Mouse (Mus musculus) CH12.LX (cell line): Measurements from ENCODE around the gene Zfp708. TPM values are rescaled to one million over a fixed set of nuclear protein-coding genes. Genes with fewer than 3 reads are reported as not detected.

ENCODE experiments used
- DNase-seq: peaks from one replicate; pipeline ENCODE4 v3.0.0-alpha.2; 2013; ENCODE audit errors: extremely low read depth
- H3K27ac ChIP-seq: 2 replicates; pipeline ENCODE4 v1.5.1; 2012; ENCODE audit warnings: low read depth, mild to moderate bottlenecking, control low read depth, moderate library complexity; ENCODE audit not compliant: insufficient read depth
- H3K27me3 ChIP-seq: replicated peaks from 2 replicates; pipeline ENCODE3; 2012; ENCODE audit warnings: inconsistent platforms
- H3K36me3 ChIP-seq, 2 experiments: replicated peaks in 1 of 2; 2 replicates each; pipeline versions ENCODE3 to v1.6.1; 2012; ENCODE audit warnings: inconsistent platforms in 1 of 2, low read length in 1 of 2, mild to moderate bottlenecking in 1 of 2, mixed read lengths in 1 of 2, moderate library complexity in 1 of 2; ENCODE audit not compliant: control insufficient read depth in 1 of 2, insufficient read depth in 1 of 2
- H3K4me1 ChIP-seq, 2 experiments: 2 replicates each; pipeline ENCODE4 v1.6.1; 2012; ENCODE audit warnings: inconsistent platforms in 1 of 2, moderate library complexity in 1 of 2; ENCODE audit not compliant: insufficient read depth in 2 of 2, control insufficient read depth in 1 of 2
- H3K4me2 ChIP-seq: 2 replicates; pipeline ENCODE4 v1.6.1; 2012; ENCODE audit warnings: low read depth, mild to moderate bottlenecking, control low read depth; ENCODE audit not compliant: poor library complexity, insufficient read depth, severe bottlenecking
- H3K4me3 ChIP-seq, 3 experiments: fragments of 150-350 bp in 1 of 3; sonication (generic) in 1 of 3; replicated peaks in 1 of 3; 2 replicates each; pipeline versions ENCODE3 to v1.5.1; 2011 to 2012; ENCODE audit warnings: low read depth in 2 of 3, low read length in 2 of 3, mild to moderate bottlenecking in 2 of 3, moderate library complexity in 2 of 3, control low read depth in 1 of 3, improper control_type of control experiment in 1 of 3, inconsistent platforms in 1 of 3, mixed read lengths in 1 of 3; ENCODE audit not compliant: poor library complexity in 1 of 3
- H3K79me2 ChIP-seq: replicated peaks from 2 replicates; pipeline ENCODE4 v1.6.1; 2012; ENCODE audit warnings: mild to moderate bottlenecking, moderate library complexity; ENCODE audit not compliant: control insufficient read depth, poor library complexity, insufficient read depth, severe bottlenecking; ENCODE audit errors: extremely low read depth
- H3K9ac ChIP-seq: 2 replicates; pipeline ENCODE4 v1.6.1; 2012; ENCODE audit warnings: low read depth, mild to moderate bottlenecking, control low read depth, moderate library complexity; ENCODE audit not compliant: insufficient read depth
- H3K9me3 ChIP-seq: replicated peaks from 2 replicates; pipeline ENCODE3; 2012; ENCODE audit warnings: low read length, inconsistent platforms, mixed read lengths
- CHD2 ChIP-seq: IDR thresholded peaks from 2 replicates; pipeline ENCODE4 v1.6.1; 2011; ENCODE audit warnings: low read length, improper control_type of control experiment
- CTCF ChIP-seq, 2 experiments: IDR thresholded peaks in 1 of 2; conservative IDR thresholded peaks in 1 of 2; 2 replicates each; pipeline ENCODE4 v1.5.1; 2011 to 2012; ENCODE audit warnings: low read depth in 2 of 2, low read length in 2 of 2, improper control_type of control experiment in 1 of 2, inconsistent platforms in 1 of 2, mild to moderate bottlenecking in 1 of 2, moderate library complexity in 1 of 2
- EP300 ChIP-seq: IDR thresholded peaks from 2 replicates; pipeline ENCODE4 v1.6.1; 2011; ENCODE audit warnings: low read length, improper control_type of control experiment
- ETS1 ChIP-seq: conservative IDR thresholded peaks from 2 replicates; pipeline ENCODE4 v1.6.1; 2012; ENCODE audit warnings: low read depth, mild to moderate bottlenecking, inconsistent platforms, low read length, improper control_type of control experiment, moderate library complexity
- GABPA ChIP-seq: IDR thresholded peaks from 2 replicates; pipeline ENCODE4 v1.6.1; 2012; ENCODE audit warnings: low read depth, low read length, improper control_type of control experiment, inconsistent platforms; ENCODE audit not compliant: insufficient replicate concordance
- JUN ChIP-seq: IDR thresholded peaks from 2 replicates; pipeline ENCODE4 v1.6.1; 2011; ENCODE audit warnings: low read depth, mild to moderate bottlenecking, low read length, improper control_type of control experiment, moderate library complexity; ENCODE audit not compliant: insufficient read depth
- MAFK ChIP-seq: IDR thresholded peaks from 2 replicates; pipeline ENCODE4 v1.6.1; 2011; ENCODE audit warnings: low read length, improper control_type of control experiment; ENCODE audit not compliant: insufficient replicate concordance
- MAX ChIP-seq: IDR thresholded peaks from 2 replicates; pipeline ENCODE4 v1.6.1; 2011; ENCODE audit warnings: low read length, improper control_type of control experiment
- MEF2A ChIP-seq: IDR thresholded peaks from 2 replicates; pipeline ENCODE4 v1.6.1; 2014; ENCODE audit warnings: low read depth, mild to moderate bottlenecking, inconsistent platforms, low read length, improper control_type of control experiment, borderline replicate concordance
- MXI1 ChIP-seq: IDR thresholded peaks from 2 replicates; pipeline ENCODE4 v1.6.1; 2011; ENCODE audit warnings: mild to moderate bottlenecking, low read depth, low read length, improper control_type of control experiment
- MYC ChIP-seq: IDR thresholded peaks from 2 replicates; pipeline ENCODE4 v1.6.1; 2011; ENCODE audit warnings: low read depth, mild to moderate bottlenecking, improper control_type of control experiment, low read length
- NELFE ChIP-seq: IDR thresholded peaks from 2 replicates; pipeline ENCODE4 v1.6.1; 2011; ENCODE audit warnings: low read depth, low read length, improper control_type of control experiment
- NRF1 ChIP-seq: IDR thresholded peaks from 2 replicates; pipeline ENCODE4 v1.6.1; 2014; ENCODE audit warnings: low read depth, mild to moderate bottlenecking, inconsistent platforms, low read length, improper control_type of control experiment, moderate library complexity
- PAX5 ChIP-seq: IDR thresholded peaks from 2 replicates; pipeline ENCODE4 v1.6.1; 2012; ENCODE audit warnings: low read length, inconsistent platforms, mixed read lengths
- POLR2A ChIP-seq: IDR thresholded peaks from 2 replicates; pipeline ENCODE4 v1.6.1; 2011; ENCODE audit warnings: low read depth, mild to moderate bottlenecking, improper control_type of control experiment, low read length
- RAD21 ChIP-seq: IDR thresholded peaks from 2 replicates; pipeline ENCODE4 v1.6.1; 2011; ENCODE audit warnings: low read depth, mild to moderate bottlenecking, low read length, improper control_type of control experiment, moderate library complexity
- SIN3A ChIP-seq: IDR thresholded peaks from 2 replicates; pipeline ENCODE4 v1.6.1; 2012; ENCODE audit warnings: low read length, improper control_type of control experiment, inconsistent platforms
- SMC3 ChIP-seq: IDR thresholded peaks from 2 replicates; pipeline ENCODE4 v1.6.1; 2011; ENCODE audit warnings: low read depth, low read length, improper control_type of control experiment
- TBP ChIP-seq: conservative IDR thresholded peaks from 2 replicates; pipeline ENCODE4 v1.6.1; 2011; ENCODE audit warnings: low read depth, low read length, improper control_type of control experiment
- UBTF ChIP-seq: IDR thresholded peaks from 2 replicates; pipeline ENCODE4 v1.6.1; 2012; ENCODE audit warnings: low read depth, mild to moderate bottlenecking, inconsistent platforms, low read length, improper control_type of control experiment, moderate library complexity
- USF1 ChIP-seq: IDR thresholded peaks from 2 replicates; pipeline ENCODE4 v1.6.1; 2014; ENCODE audit warnings: low read depth, mild to moderate bottlenecking, inconsistent platforms, low read length, improper control_type of control experiment
- USF2 ChIP-seq: conservative IDR thresholded peaks from 2 replicates; pipeline ENCODE4 v1.6.1; 2011; ENCODE audit warnings: low read depth, low read length, improper control_type of control experiment
- ZC3H11A ChIP-seq: IDR thresholded peaks from 2 replicates; pipeline ENCODE4 v1.6.1; 2012; ENCODE audit warnings: low read depth, mild to moderate bottlenecking, inconsistent platforms, low read length, improper control_type of control experiment
- ZKSCAN1 ChIP-seq: IDR thresholded peaks from 2 replicates; pipeline ENCODE4 v1.6.1; 2012; ENCODE audit warnings: low read depth, inconsistent platforms, low read length, improper control_type of control experiment, borderline replicate concordance
- ZMIZ1 ChIP-seq: IDR thresholded peaks from 2 replicates; pipeline ENCODE4 v1.6.1; 2012; ENCODE audit warnings: low read depth, mild to moderate bottlenecking, inconsistent platforms, low read length, improper control_type of control experiment
- ZNF384 ChIP-seq: IDR thresholded peaks from 2 replicates; pipeline ENCODE4 v1.6.1; 2012; ENCODE audit warnings: low read depth, low read length, improper control_type of control experiment, inconsistent platforms
- dilution Hi-C: fragments of 300-500 bp; cut with MboI; formaldehyde crosslinking; loops from 2 replicates; pipeline ENCODE4 v1.14.3; 2020; ENCODE audit warnings: low sequenced_read_pairs; ENCODE audit not compliant: extremely low pct_unique_long_range_greater_than_20kb, extremely low pct_ligation_motif_present
- in situ Hi-C: fragments of 300-500 bp; cut with MboI; formaldehyde crosslinking; loops from 3 replicates; pipeline ENCODE4 v1.14.3; 2019; ENCODE audit warnings: low sequenced_read_pairs, low pct_ligation_motif_present, low pct_unique_long_range_greater_than_20kb, mixed read lengths
- polyA plus RNA-seq: library from polyadenylated mRNA; unstranded; fragments of >175 nt; gene quantifications from 2 replicates; pipeline ENCODE4 v1.2.1, GENCODE M21; 2012; ENCODE audit warnings: low read depth; ENCODE audit not compliant: insufficient read length
- total RNA-seq, 2 experiments: library from RNA; depleted of rRNA; stranded (reverse); fragments of 300-350 nt in 1 of 2; fragments of >200 nt in 1 of 2; gene quantifications; 2 replicates each; pipeline ENCODE4 v1.2.3; 2012 to 2014

Zfp708 gene
- total and polyA plus RNA-seq, 3 experiments: 0.81 to 4.2 (median 1.1) TPM

GRCm38 (mm10) chr13:67065386-67065785 lies 32.4 kb downstream of the Zfp708 start:
- no peak overlapping the region for H3K27ac ChIP-seq
- no peak overlapping the region for H3K9ac ChIP-seq
- H3K79me2 ChIP-seq: no peaks in the 10 kb centered on the region
- DNase-seq: no peak
- peaks cover 4% of the 10 kb centered on the region for H3K9me3 ChIP-seq
- no peaks in the 10 kb centered on the region for H3K27me3 ChIP-seq
- dilution Hi-C loops (no loop called here), in situ Hi-C loops (no loop called here)
- no peak overlapping the region for H3K4me2 ChIP-seq
- H3K4me1 ChIP-seq: 0 out of 4 replicates have a peak, but pooled peaks cover 0 to under 1% of the 10 kb centered on the region in 2 experiments
- TF ChIP-seq RAD21: no peak
- no peak for TF ChIP-seq MEF2A
- TF ChIP-seq GABPA: no peak
- no peak for TF ChIP-seq NELFE
- TF ChIP-seq ZC3H11A: no peak
- TF ChIP-seq EP300: no peak
- peaks cover 3 to 11% of the 10 kb centered on the region in 2 experiments for H3K36me3 ChIP-seq
- H3K4me3 ChIP-seq: no peak overlapping the region

- DNase-seq: no peak
- H3K4me1 ChIP-seq: peaks cover 3 to 8% of the 10 kb centered on the region in 2 experiments; a peak in 3 of 4 replicates
- TF ChIP-seq MAFK: no peak
- TF ChIP-seq MXI1: no peak
- TF ChIP-seq UBTF: no peak
- in situ Hi-C loops: no loop called here
- H3K36me3 ChIP-seq: peaks cover 0 to 2% of the 10 kb centered on the region in 2 experiments
- dilution Hi-C loops: no loop called here
- no peak overlapping the region for H3K9ac ChIP-seq
- H3K27me3 ChIP-seq: no peaks in the 10 kb centered on the region
- no peak overlapping the region for H3K27ac ChIP-seq
- no peaks in the 10 kb centered on the region for H3K9me3 ChIP-seq
- no peak overlapping the region for H3K4me2 ChIP-seq
- no peaks in the 10 kb centered on the region for H3K79me2 ChIP-seq
- no peak overlapping the region for H3K4me3 ChIP-seq
These were observed 35.3 kb downstream of the Zfp708 start for GRCm38 (mm10) chr13:67062427-67062826.

GRCm38 (mm10) chr13:67060786-67061358 lies 36.9 kb downstream of the Zfp708 start, which contains the start of gene Zfp712:
TSS of gene Zfp712 (minus strand) at chr13:67061170.
- H3K36me3 ChIP-seq: peaks cover 0 to 2% of the 10 kb centered on the region in 2 experiments
- in situ Hi-C loops (no loop called here), dilution Hi-C loops (no loop called here)
- H3K4me3 ChIP-seq: peak within 1 kb of the TSS; percentile 83 to 96 (median 93)
- peak within 1 kb of the TSS; percentile 92 for H3K4me2 ChIP-seq
- no peaks in the 10 kb centered on the region for H3K27me3 ChIP-seq
- DNase-seq: peak; percentile 93
- peak within 1 kb of the TSS; percentile 45 for H3K9ac ChIP-seq
- H3K27ac ChIP-seq: peak within 1 kb of the TSS; percentile 54
- peaks cover 3 to 8% of the 10 kb centered on the region in 2 experiments; a peak in 3 of 4 replicates for H3K4me1 ChIP-seq
- H3K9me3 ChIP-seq: no peaks in the 10 kb centered on the region
- H3K79me2 ChIP-seq: no peaks in the 10 kb centered on the region
- TF ChIP-seq NELFE (no peak; the same call in 1 of the 2 replicates), UBTF (no peak), USF1 (no peak), ZKSCAN1 (no peak), MAFK (no peak), POLR2A (peak; percentile 63), NRF1 (peak; percentile 71), ZMIZ1 (no peak), PAX5 (no peak), CHD2 (no peak), TBP (0 out of 2 replicates have a peak, but pooled peaks have one; percentile 45), SMC3 (no peak), JUN (no peak), EP300 (no peak), MAX (no peak), MYC (no peak), SIN3A (no peak), ETS1 (no peak), ZNF384 (no peak), CTCF (conservative IDR thresholded peaks at IDR 0.05 in 1 of 2, IDR thresholded peaks at IDR 0.05 in 1 of 2; ENCODE audit: low read depth in 2 of 2, low read length in 2 of 2) (no peak), USF2 (no peak)
